Mouse (Mus musculus): ENCODE results near the gene Slc16a13. TPM values are rescaled to one million over a fixed set of nuclear protein-coding genes. Genes with fewer than 3 reads are reported as not detected.

Slc16a13 gene
- polyA plus RNA-seq, 2 experiments, result 3.2 to 3.8 TPM

- 1% methylated on average over 14 of the region's 14 CpGs for WGBS (ENCODE audit: insufficient replicate concordance)
- peak; percentile 79 to 83 (median 82) for DNase-seq (ENCODE audit: low read depth in 3 of 3, low spot score in 3 of 3)
- Histone ChIP-seq H3K4me2 (ENCODE audit: low read depth) (peak overlapping the region; percentile 98), H3K4me1 (replicated peaks; ENCODE audit: control insufficient read depth in 2 of 2, insufficient read depth in 2 of 2, low read length in 1 of 2) (peaks cover 25 to 33% of the 10 kb centered on the region in 2 experiments), H3K27ac (peak overlapping the region; percentile 99), H3K9ac (replicated peaks) (peak overlapping the region; percentile 96), H3K9me3 (ENCODE audit: control insufficient read depth, low read length) (no peaks in the 10 kb centered on the region), H3K4me3 (ENCODE audit: insufficient read depth in 1 of 2, low read depth in 2 of 2, low read length in 2 of 2) (peak overlapping the region; percentile 79 to 81), H3K27me3 (ENCODE audit: control insufficient read depth, insufficient read depth, low read length) (peaks cover 5% of the 10 kb centered on the region), H3K36me3 (replicated peaks; ENCODE audit: control insufficient read depth, insufficient read depth, low read depth) (no peaks in the 10 kb centered on the region)
- ATAC-seq (ENCODE audit: insufficient read depth), result peak; percentile 84
- peak; percentile 84 for TF ChIP-seq EP300 (IDR thresholded peaks at IDR 0.05; ENCODE audit: low read depth)
- no peak for TF ChIP-seq CTCF (IDR thresholded peaks at IDR 0.05; ENCODE audit: low read depth)
Observed at GRCm38 (mm10) chr11:70221603-70222500, 988 bp upstream of the Slc16a13 start.

- Histone ChIP-seq H3K4me1 (replicated peaks; ENCODE audit: control insufficient read depth in 2 of 2, insufficient read depth in 2 of 2, low read length in 1 of 2) (peaks cover 18 to 26% of the 10 kb centered on the region in 2 experiments), H3K9ac (replicated peaks) (peak overlapping the region; percentile 96), H3K27ac (peak overlapping the region; percentile 99), H3K9me3 (ENCODE audit: control insufficient read depth, low read length) (no peaks in the 10 kb centered on the region), H3K4me3 (ENCODE audit: insufficient read depth in 1 of 2, low read depth in 2 of 2, low read length in 2 of 2) (peak overlapping the region; percentile 79 to 81), H3K36me3 (replicated peaks; ENCODE audit: control insufficient read depth, insufficient read depth, low read depth) (no peaks in the 10 kb centered on the region), H3K4me2 (ENCODE audit: low read depth) (peak overlapping the region; percentile 98), H3K27me3 (ENCODE audit: control insufficient read depth, insufficient read depth, low read length) (peaks cover 12% of the 10 kb centered on the region)
- DNase-seq (ENCODE audit: low read depth in 3 of 3, low spot score in 3 of 3), result no peak
- WGBS (ENCODE audit: insufficient replicate concordance), result 2% methylated on average over 24 of the region's 24 CpGs
- TF ChIP-seq EP300 (IDR thresholded peaks at IDR 0.05; ENCODE audit: low read depth) (no peak), CTCF (IDR thresholded peaks at IDR 0.05; ENCODE audit: low read depth) (no peak; the same call in 1 of the 2 replicates)
- ATAC-seq (ENCODE audit: insufficient read depth), result no peak
Observed at GRCm38 (mm10) chr11:70220323-70220722, 541 bp downstream of the Slc16a13 start.

GRCm38 (mm10) chr11:70219873-70220272 lies 991 bp downstream of the Slc16a13 start:
- peak overlapping the region; percentile 99 for H3K27ac ChIP-seq
- ATAC-seq (ENCODE audit: insufficient read depth) (no peak), DNase-seq (ENCODE audit: low read depth in 3 of 3, low spot score in 3 of 3) (no peak)
- H3K9me3 ChIP-seq (ENCODE audit: control insufficient read depth, low read length), result no peaks in the 10 kb centered on the region
- H3K9ac ChIP-seq (replicated peaks), result peak overlapping the region; percentile 96
- WGBS (ENCODE audit: insufficient replicate concordance), result 52% methylated on average over 7 of the region's 7 CpGs
- H3K27me3 ChIP-seq (ENCODE audit: control insufficient read depth, insufficient read depth, low read length), result peaks cover 16% of the 10 kb centered on the region
- peak overlapping the region; percentile 98 for H3K4me2 ChIP-seq (ENCODE audit: low read depth)
- H3K4me3 ChIP-seq (ENCODE audit: insufficient read depth in 1 of 2, low read depth in 2 of 2, low read length in 2 of 2), result peak overlapping the region; percentile 79 to 81
- no peak for TF ChIP-seq CTCF (IDR thresholded peaks at IDR 0.05; ENCODE audit: low read depth)
- TF ChIP-seq EP300 (IDR thresholded peaks at IDR 0.05; ENCODE audit: low read depth), result no peak
- peaks cover 18 to 26% of the 10 kb centered on the region in 2 experiments for H3K4me1 ChIP-seq (replicated peaks; ENCODE audit: control insufficient read depth in 2 of 2, insufficient read depth in 2 of 2, low read length in 1 of 2)
- H3K36me3 ChIP-seq (replicated peaks; ENCODE audit: control insufficient read depth, insufficient read depth, low read depth), result no peaks in the 10 kb centered on the region

GRCm38 (mm10) chr11:70218741-70219470 lies 2.0 kb downstream of the Slc16a13 start:
- Histone ChIP-seq H3K36me3 (replicated peaks; ENCODE audit: control insufficient read depth, insufficient read depth, low read depth) (no peaks in the 10 kb centered on the region), H3K9me3 (ENCODE audit: control insufficient read depth, low read length) (no peaks in the 10 kb centered on the region), H3K4me1 (replicated peaks; ENCODE audit: control insufficient read depth in 2 of 2, insufficient read depth in 2 of 2, low read length in 1 of 2) (peaks cover 16 to 26% of the 10 kb centered on the region in 2 experiments), H3K9ac (replicated peaks) (no peak overlapping the region), H3K4me3 (ENCODE audit: insufficient read depth in 1 of 2, low read depth in 2 of 2, low read length in 2 of 2) (peak overlapping the region in 1 of 2 experiments; percentile 79; a peak in 2 of 4 replicates), H3K27me3 (ENCODE audit: control insufficient read depth, insufficient read depth, low read length) (peaks cover 26% of the 10 kb centered on the region), H3K27ac (no peak overlapping the region), H3K4me2 (ENCODE audit: low read depth) (peak overlapping the region; percentile 98)
- WGBS (ENCODE audit: insufficient replicate concordance), result 78% methylated on average over 15 of the region's 15 CpGs
- no peak for ATAC-seq (ENCODE audit: insufficient read depth)
- no peak for DNase-seq (ENCODE audit: low read depth in 3 of 3, low spot score in 3 of 3)
- TF ChIP-seq EP300 (IDR thresholded peaks at IDR 0.05; ENCODE audit: low read depth) (no peak), CTCF (IDR thresholded peaks at IDR 0.05; ENCODE audit: low read depth) (no peak)

GRCm38 (mm10) chr11:70218039-70218438 lies 2.8 kb downstream of the Slc16a13 start:
- no peak for TF ChIP-seq CTCF (IDR thresholded peaks at IDR 0.05; ENCODE audit: low read depth)
- TF ChIP-seq EP300 (IDR thresholded peaks at IDR 0.05; ENCODE audit: low read depth), result no peak
- DNase-seq (ENCODE audit: low read depth in 3 of 3, low spot score in 3 of 3) (no peak), ATAC-seq (ENCODE audit: insufficient read depth) (no peak)
- peaks cover 16 to 19% of the 10 kb centered on the region in 2 experiments for H3K4me1 ChIP-seq (replicated peaks; ENCODE audit: control insufficient read depth in 2 of 2, insufficient read depth in 2 of 2, low read length in 1 of 2)
- WGBS (ENCODE audit: insufficient replicate concordance), result 60% methylated on average over 4 of the region's 4 CpGs
- H3K9me3 ChIP-seq (ENCODE audit: control insufficient read depth, low read length), result no peaks in the 10 kb centered on the region
- H3K36me3 ChIP-seq (replicated peaks; ENCODE audit: control insufficient read depth, insufficient read depth, low read depth), result no peaks in the 10 kb centered on the region
- H3K27me3 ChIP-seq (ENCODE audit: control insufficient read depth, insufficient read depth, low read length), result peaks cover 35% of the 10 kb centered on the region
- no peak overlapping the region for H3K9ac ChIP-seq (replicated peaks)
- H3K4me3 ChIP-seq (ENCODE audit: insufficient read depth in 1 of 2, low read depth in 2 of 2, low read length in 2 of 2), result no peak overlapping the region
- H3K27ac ChIP-seq, result no peak overlapping the region
- no peak overlapping the region for H3K4me2 ChIP-seq (ENCODE audit: low read depth)

Measured in liver, embryonic 14.5 days (tissue).